Comparison of ENCODE assay signal across 8 mouse cellular contexts in genomic region chr7:126396298-126397119, GRCm38 (mm10). TPM values are rescaled to one million over a fixed set of nuclear protein-coding genes. Genes with fewer than 3 reads are reported as not detected.
A peak's percentile ranks its signal among the peaks of the same experiment; 100 is the strongest.
DNase-seq lines count a peak whose midpoint lies in the region; ATAC-seq lines count a peak whose summit lies in the region.

Nfatc2ip (minus strand) TSS chr7:126396737.

- 0 out of 2 replicates have a peak within 1 kb of the TSS, but pooled peaks have one; percentile 41 for H3K27ac ChIP-seq in hindbrain, embryonic 14.5 days

- peak within 1 kb of the TSS; percentile 67 for H3K9ac ChIP-seq in hindbrain, embryonic 14.5 days

- H3K9me3 ChIP-seq in hindbrain, embryonic 14.5 days (ENCODE audit: control insufficient read depth, low read length) = no peaks in the 10 kb centered on the region

- H3K27me3 ChIP-seq in hindbrain, embryonic 14.5 days (ENCODE audit: control insufficient read depth, insufficient read depth, low read length) = no peaks in the 10 kb centered on the region

- 1% methylated on average over 58 of the region's 59 CpGs for WGBS in hindbrain, embryonic 14.5 days

- peak; percentile 100 for ATAC-seq in hindbrain, embryonic 14.5 days (ENCODE audit: low FRiP score)

- peaks cover 7% of the 10 kb centered on the region; the same call in 1 of the 2 replicates for H3K4me1 ChIP-seq in hindbrain, embryonic 14.5 days (replicated peaks; ENCODE audit: control insufficient read depth, insufficient read depth, low read length)

- H3K4me2 ChIP-seq in hindbrain, embryonic 14.5 days (replicated peaks) = peak within 1 kb of the TSS; percentile 64

- H3K4me3 ChIP-seq in hindbrain, embryonic 14.5 days (replicated peaks; ENCODE audit: low read length) = peak within 1 kb of the TSS; percentile 75

- peak; percentile 100 for DNase-seq in R1 (ENCODE audit: low read depth, low spot score)
- peak; percentile 95 to 98 for DNase-seq in cerebellum, postnatal 25 days
- peak; percentile 98 to 99 for DNase-seq in frontal cortex, postnatal 25 days (ENCODE audit: low spot score in 2 of 2)
- DNase-seq in hindbrain, embryonic 14.5 days (ENCODE audit: low spot score) = peak; percentile 100
- peak; percentile 96 to 98 for DNase-seq in layer of hippocampus, postnatal 36 days
- peak; percentile 98 for DNase-seq in lung, postnatal 36 days
- DNase-seq in retina, postnatal 1 day = peak; percentile 99
- peak; percentile 92 to 95 for DNase-seq in urinary bladder, adult 18-20 months (ENCODE audit: low spot score in 2 of 2)

- 0 out of 2 replicates have a peak, but pooled peaks cover under 1% of the 10 kb centered on the region for H3K36me3 ChIP-seq in hindbrain, embryonic 14.5 days (replicated peaks; ENCODE audit: control insufficient read depth, insufficient read depth)

RNA-seq across cellular contexts. Expression of gene Nfatc2ip, which starts in this region (rescaled TPM):
- polyA plus RNA-seq in hindbrain, embryonic 14.5 days (2014; fragmentation: Nextera tagmentation; extraction: Ambion mirVana) = 3.9 and 4.0 TPM in 2 replicates
- total RNA-seq in layer of hippocampus, postnatal 36 days (2021) = 1 to 10 TPM; 6.3 to 6.6 TPM

Comparison
In these comparisons a context has a peak if more than half of its experiments do, and no peak if none do; other contexts are left out.
1. Peak in every context shown above with its lines: DNase-seq, ATAC-seq, H3K4me3 ChIP-seq and H3K27ac ChIP-seq.